Mouse (Mus musculus) CD8-positive naive resting alpha-beta T cell, adult 2 months (primary cell): ENCODE results near the gene Olfr1102.

Source experiments
- DNase-seq, 2 experiments: peaks; one replicate each; pipeline ENCODE4 v3.0.0; 2022; ENCODE audit warnings: low read depth in 2 of 2, low spot score in 2 of 2

The Olfr1102 gene

GRCm38 (mm10) chr2:86998098-86998497 is at the start of gene Olfr1102:
Gene Olfr1102 (plus strand): TSS chr2:86998398.
- DNase-seq = no peak

DNA sequence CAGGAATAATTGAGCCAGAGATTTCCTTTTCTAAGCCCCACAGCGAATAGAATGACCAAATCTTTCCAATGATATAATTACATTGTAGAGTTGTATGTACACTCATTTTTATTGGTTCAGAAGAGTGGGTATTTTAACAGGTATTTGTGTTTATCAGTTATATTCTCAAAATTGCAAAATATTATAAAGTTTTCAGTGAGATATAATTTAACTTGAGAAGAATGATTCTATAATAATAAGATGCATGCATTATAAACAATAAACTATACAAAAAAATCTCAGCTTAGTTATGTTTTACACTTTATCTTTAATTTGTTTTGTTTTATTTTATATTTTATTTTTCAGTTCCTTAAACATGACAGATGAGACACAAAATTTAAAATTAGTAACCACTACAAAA is 37.6 kb upstream of the Olfr1102 start, which contains the start of gene Olfr1099:
Olfr1099 (minus strand) TSS at position 101 of the 400 bp plus-strand sequence.
- DNase-seq = no peak

- no peak for DNase-seq
Observed at GRCm38 (mm10) chr2:86979854-86980253, 18.3 kb upstream of the Olfr1102 start, which contains the start of gene Olfr1100. Gene Olfr1100 (minus strand): TSS chr2:86979954.

GRCm38 (mm10) chr2:86991121-86991520 is 7.1 kb upstream of the Olfr1102 start, which contains the start of gene Olfr1101:
Gene Olfr1101 (minus strand): TSS chr2:86991221.
- no peak for DNase-seq

DNA sequence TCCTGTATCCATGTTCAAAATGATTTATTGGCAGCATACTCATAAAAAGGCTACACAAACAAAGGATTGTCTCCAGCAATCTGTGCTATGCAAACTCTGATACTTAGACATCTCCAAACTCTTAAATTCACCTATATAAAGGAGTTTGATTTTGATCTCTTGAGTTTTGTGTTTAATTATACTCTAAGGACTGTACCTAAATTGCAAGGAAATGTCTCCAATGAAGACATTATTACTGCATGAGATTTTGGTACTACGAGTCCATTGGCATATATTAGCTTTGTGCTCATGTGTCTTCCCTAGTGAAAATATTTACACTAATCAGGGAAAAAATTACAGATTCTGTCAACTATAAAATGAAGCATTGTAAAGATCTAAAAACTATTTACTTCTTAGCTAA is 28.8 kb downstream of the Olfr1102 start, which contains the start of gene Olfr1104:
Olfr1104 (minus strand) TSS at position 101 of the 400 bp plus-strand sequence.
- no peak for DNase-seq

DNA sequence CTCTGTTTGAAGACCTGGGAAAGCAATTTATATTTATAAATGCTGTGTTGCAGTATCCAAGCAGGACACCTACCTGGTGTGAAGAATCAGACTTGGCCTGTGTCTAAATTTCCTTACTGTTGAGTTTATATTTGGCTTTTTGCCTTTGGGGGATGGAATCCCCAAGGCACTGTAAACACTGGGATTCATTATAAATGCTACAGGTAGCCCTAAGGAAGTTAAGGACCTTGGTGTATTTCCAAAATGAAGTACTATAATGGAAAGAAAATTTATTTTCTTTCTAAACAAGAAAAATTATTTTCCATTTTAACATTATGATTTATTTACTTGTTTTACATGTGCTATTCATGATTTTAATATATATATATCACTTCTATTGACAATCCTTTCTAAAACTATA is 38.2 kb downstream of the Olfr1102 start, which contains the start of gene Olfr1105:
Olfr1105 (minus strand) TSS at position 101 of the 400 bp plus-strand sequence.
- no peak for DNase-seq

- no peak for DNase-seq
Observed at GRCm38 (mm10) chr2:87052173-87052572, 54.0 kb downstream of the Olfr1102 start, which contains the start of gene Olfr1106. Gene Olfr1106 (minus strand): TSS chr2:87052273.
